Mouse (Mus musculus) midbrain, embryonic 16.5 days (tissue): ENCODE results near the gene Mast3. TPM values are rescaled to one million over a fixed set of nuclear protein-coding genes. Genes with fewer than 3 reads are reported as not detected.
"Not testable (repeated sequence)": the region's sequence is repeated elsewhere in the genome, so short reads cannot be mapped to it uniquely, and the experiment has no call there.

Source experiments
- ATAC-seq: fragments of 200-750 bp; cut with Nextera tagmentation; 2 replicates; pipeline ENCODE4 v1.8.0; 2017; ENCODE audit warnings: moderate TSS enrichment
- H3K27ac ChIP-seq: fragments of 300-500 bp; sonication (generic); 2 replicates; pipeline ENCODE4 v1.5.1; 2014; ENCODE audit warnings: mild to moderate bottlenecking, low read length, mixed read lengths
- H3K27me3 ChIP-seq: fragments of 300-500 bp; sonication (generic); 2 replicates; pipeline ENCODE4 v1.6.1; 2014; ENCODE audit warnings: low read depth, low read length, mixed read lengths; ENCODE audit not compliant: control insufficient read depth, insufficient read depth
- H3K36me3 ChIP-seq: fragments of 300-500 bp; sonication (generic); 2 replicates; pipeline ENCODE4 v1.6.1; 2014; ENCODE audit warnings: mild to moderate bottlenecking, low read length, moderate library complexity, mixed read lengths; ENCODE audit not compliant: control insufficient read depth, insufficient read depth
- H3K4me1 ChIP-seq: fragments of 300-500 bp; sonication (generic); 2 replicates; pipeline ENCODE4 v1.6.1; 2014; ENCODE audit warnings: mild to moderate bottlenecking, low read length, mixed read lengths; ENCODE audit not compliant: control insufficient read depth, insufficient read depth
- H3K4me2 ChIP-seq: fragments of 300-500 bp; sonication (generic); 2 replicates; pipeline ENCODE4 v1.6.1; 2014; ENCODE audit warnings: mild to moderate bottlenecking, low read length, mixed read lengths
- H3K4me3 ChIP-seq: fragments of 300-500 bp; sonication (generic); 2 replicates; pipeline ENCODE4 v1.5.1; 2014; ENCODE audit warnings: low read depth, mild to moderate bottlenecking, low read length, moderate library complexity, mixed read lengths
- H3K9ac ChIP-seq: fragments of 300-500 bp; sonication (generic); 2 replicates; pipeline ENCODE4 v1.6.1; 2014; ENCODE audit warnings: low read depth, low read length, mixed read lengths
- H3K9me3 ChIP-seq: fragments of 300-500 bp; sonication (generic); replicated peaks from 2 replicates; pipeline ENCODE4 v1.6.1; 2014; ENCODE audit warnings: mild to moderate bottlenecking, low read length, mixed read lengths; ENCODE audit not compliant: control insufficient read depth, poor library complexity, severe bottlenecking
- WGBS: fragments of 180-500 bp; shearing (Covaris S2); extraction: QIAGEN DNeasy Blood & Tissue Kit; methylation state at CpG from one replicate; pipeline ENCODE4 v1.1.7; 2014; 5-methylcytosine and 5-hydroxymethylcytosine counted together
- polyA plus RNA-seq: library from polyadenylated mRNA; unstranded; fragments of >200 nt; fragmentation: Nextera tagmentation; extraction: Ambion mirVana; gene quantifications from 2 replicates; pipeline ENCODE4 v1.2.1, GENCODE M21; 2015

The Mast3 gene
- polyA plus RNA-seq, 1 experiment from 2014 or later, result 23.2 TPM

- H3K36me3 ChIP-seq, result no peaks in the 10 kb centered on the region
- 83% methylated on average over 8 of the region's 8 CpGs for WGBS
- no peak overlapping the region for H3K27ac ChIP-seq
- no peak overlapping the region for H3K4me2 ChIP-seq
- no peak for ATAC-seq
- no peaks in the 10 kb centered on the region for H3K4me1 ChIP-seq
- H3K9ac ChIP-seq, result no peak overlapping the region
- H3K4me3 ChIP-seq, result no peak overlapping the region
- H3K9me3 ChIP-seq, result no peaks in the 10 kb centered on the region
- peaks cover 2% of the 10 kb centered on the region for H3K27me3 ChIP-seq
These were observed 21.0 kb upstream of the Mast3 start for GRCm38 (mm10) chr8:70825816-70826215.

- no peak overlapping the region for H3K9ac ChIP-seq
These were observed 18.9 kb upstream of the Mast3 start for GRCm38 (mm10) chr8:70823802-70824201.

GRCm38 (mm10) chr8:70822594-70822993 is 17.7 kb upstream of the Mast3 start:
- 86% methylated on average over 3 of the region's 3 CpGs for WGBS
- not testable (repeated sequence) for H3K27ac ChIP-seq, H3K4me1 ChIP-seq, H3K4me3 ChIP-seq, H3K4me2 ChIP-seq, ATAC-seq, H3K9ac ChIP-seq, H3K36me3 ChIP-seq, H3K9me3 ChIP-seq
- peaks cover 19% of the 10 kb centered on the region for H3K27me3 ChIP-seq

More at GRCm38 (mm10) chr8:70823802-70824201, 18.9 kb upstream of the Mast3 start:
- H3K9me3 ChIP-seq, result no peaks in the 10 kb centered on the region; the same call in 1 of the 2 replicates
- no peak overlapping the region for H3K27ac ChIP-seq
- WGBS, result 87% methylated on average over 7 of the region's 7 CpGs
- ATAC-seq, result no peak
- H3K4me2 ChIP-seq, result no peak overlapping the region
- no peaks in the 10 kb centered on the region for H3K36me3 ChIP-seq
- no peak overlapping the region for H3K4me3 ChIP-seq
- peaks cover 19% of the 10 kb centered on the region for H3K27me3 ChIP-seq
- H3K4me1 ChIP-seq, result no peaks in the 10 kb centered on the region

GRCm38 (mm10) chr8:70821992-70822391 is 17.1 kb upstream of the Mast3 start:
- Histone ChIP-seq H3K9ac (no peak overlapping the region), H3K4me1 (no peaks in the 10 kb centered on the region), H3K27ac (no peak overlapping the region), H3K4me2 (no peak overlapping the region), H3K4me3 (no peak overlapping the region), H3K9me3 (no peaks in the 10 kb centered on the region; the same call in 1 of the 2 replicates), H3K27me3 (peaks cover 22% of the 10 kb centered on the region), H3K36me3 (no peaks in the 10 kb centered on the region)
- WGBS, result 50% methylated on average over 11 of the region's 11 CpGs
- ATAC-seq, result no peak

GRCm38 (mm10) chr8:70821399-70821962 is 16.6 kb upstream of the Mast3 start:
- Histone ChIP-seq H3K4me2 (no peak overlapping the region), H3K4me3 (no peak overlapping the region), H3K9me3 (no peaks in the 10 kb centered on the region; the same call in 1 of the 2 replicates), H3K36me3 (no peaks in the 10 kb centered on the region), H3K27ac (no peak overlapping the region), H3K9ac (no peak overlapping the region), H3K4me1 (no peaks in the 10 kb centered on the region), H3K27me3 (peaks cover 22% of the 10 kb centered on the region)
- ATAC-seq, result no peak
- WGBS, result 17% methylated on average over 30 of the region's 30 CpGs

- no peak overlapping the region for H3K4me3 ChIP-seq
- H3K27me3 ChIP-seq, result peaks cover 27% of the 10 kb centered on the region
- no peak overlapping the region for H3K4me2 ChIP-seq
- H3K9me3 ChIP-seq, result no peaks in the 10 kb centered on the region; the same call in 1 of the 2 replicates
- no peak overlapping the region for H3K27ac ChIP-seq
- H3K9ac ChIP-seq, result no peak overlapping the region
- no peaks in the 10 kb centered on the region for H3K36me3 ChIP-seq
- no peaks in the 10 kb centered on the region for H3K4me1 ChIP-seq
- ATAC-seq, result no peak; the same call in 1 of the 2 replicates
- WGBS, result 4% methylated on average over 30 of the region's 31 CpGs
These were observed 15.5 kb upstream of the Mast3 start for GRCm38 (mm10) chr8:70820101-70820935.

GRCm38 (mm10) chr8:70816679-70817078 is 11.8 kb upstream of the Mast3 start:
- peak; percentile 36; the same call in 1 of the 2 replicates for ATAC-seq
- H3K4me3 ChIP-seq, result peak overlapping the region; percentile 7
- no peak overlapping the region for H3K9ac ChIP-seq
- no peaks in the 10 kb centered on the region; the same call in 1 of the 2 replicates for H3K9me3 ChIP-seq
- no peaks in the 10 kb centered on the region for H3K4me1 ChIP-seq
- 9% methylated on average over 30 of the region's 30 CpGs for WGBS
- no peak overlapping the region for H3K27ac ChIP-seq
- peaks cover 27% of the 10 kb centered on the region for H3K27me3 ChIP-seq
- H3K36me3 ChIP-seq, result no peaks in the 10 kb centered on the region
- H3K4me2 ChIP-seq, result peak overlapping the region; percentile 42

- H3K36me3 ChIP-seq, result no peaks in the 10 kb centered on the region
- 66% methylated on average over 4 of the region's 4 CpGs for WGBS
- H3K9me3 ChIP-seq, result no peaks in the 10 kb centered on the region
- no peak overlapping the region for H3K9ac ChIP-seq
- H3K4me1 ChIP-seq, result no peaks in the 10 kb centered on the region
- H3K4me3 ChIP-seq, result no peak overlapping the region
- no peak for ATAC-seq
- no peak overlapping the region for H3K4me2 ChIP-seq
- peaks cover 8% of the 10 kb centered on the region for H3K27me3 ChIP-seq
- no peak overlapping the region for H3K27ac ChIP-seq
These were observed 8.0 kb upstream of the Mast3 start for GRCm38 (mm10) chr8:70812885-70813284.

GRCm38 (mm10) chr8:70812055-70812454 is 7.2 kb upstream of the Mast3 start:
- Histone ChIP-seq H3K9ac (no peak overlapping the region), H3K4me2 (no peak overlapping the region), H3K36me3 (no peaks in the 10 kb centered on the region), H3K4me3 (no peak overlapping the region), H3K27me3 (peaks cover 6% of the 10 kb centered on the region), H3K9me3 (no peaks in the 10 kb centered on the region), H3K27ac (no peak overlapping the region), H3K4me1 (no peaks in the 10 kb centered on the region)
- 40% methylated on average over 4 of the region's 4 CpGs for WGBS
- no peak for ATAC-seq
